Mouse (Mus musculus) left cerebral cortex, adult 9 months (tissue): ENCODE measurements around the gene Palm2.
A peak's percentile ranks its signal among the peaks of the same experiment; 100 is the strongest.

ENCODE experiments used
- DNase-seq, 2 experiments: peaks; one replicate each; pipeline ENCODE4 v3.0.0; 2022; ENCODE audit warnings: low spot score in 2 of 2

The Palm2 gene

DNA sequence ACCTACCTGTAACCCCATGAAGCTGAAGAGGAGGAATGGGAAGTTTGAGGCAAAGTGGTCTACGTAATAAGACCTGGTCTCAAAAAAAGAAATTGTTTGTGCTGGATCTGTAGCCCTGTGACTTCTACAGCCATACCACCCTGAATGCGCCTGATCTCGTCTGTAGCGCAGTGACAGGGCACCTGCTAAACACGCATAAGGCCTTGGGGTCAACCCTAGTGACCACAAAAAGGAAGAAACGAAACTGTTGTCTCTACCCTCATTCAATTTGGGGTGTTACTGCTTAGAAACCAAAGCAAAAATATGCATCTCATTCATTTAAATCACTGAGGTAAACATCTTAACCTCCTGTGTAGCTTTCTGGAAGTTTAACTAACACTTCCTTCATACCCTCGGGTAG, 270.5 kb downstream of the Palm2 start:
- no peak for DNase-seq

DNA sequence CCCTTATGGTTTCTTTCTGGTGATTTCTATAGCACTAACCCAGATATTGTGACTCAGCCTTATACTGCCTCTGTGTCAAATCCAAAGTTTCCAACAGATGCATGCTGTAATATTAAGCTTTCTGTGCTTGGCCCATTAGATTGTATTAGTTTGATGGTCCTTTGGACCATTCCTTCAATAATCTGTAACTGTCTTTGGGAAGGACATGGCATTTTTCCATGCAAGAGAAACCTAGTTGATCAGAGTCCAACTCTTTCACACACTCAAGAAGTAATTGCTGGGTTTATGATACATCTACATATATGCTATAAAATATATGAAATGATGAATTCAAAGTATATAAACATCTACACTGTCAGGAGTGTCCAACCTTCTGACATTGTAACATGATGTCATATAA, 281.8 kb downstream of the Palm2 start:
- no peak for DNase-seq

DNA sequence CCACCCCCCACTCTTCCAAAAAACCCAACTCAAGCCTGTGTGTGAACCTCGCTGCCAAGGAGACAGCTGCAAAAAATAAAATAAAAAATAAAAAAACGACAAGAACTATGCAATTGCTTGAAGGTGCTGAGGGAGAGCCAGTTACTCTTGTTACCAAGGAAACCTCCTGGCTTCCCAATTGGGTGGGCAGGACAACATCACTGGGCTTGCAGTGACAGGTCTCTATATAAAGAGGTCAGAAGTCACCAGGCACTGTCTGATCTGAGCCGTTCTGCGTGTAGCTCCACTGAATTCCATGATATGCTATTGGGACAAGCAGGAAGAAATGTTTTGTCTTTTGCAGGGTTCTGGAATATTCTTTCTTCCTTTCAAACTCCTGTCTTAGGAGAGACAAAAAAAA, 282.7 kb downstream of the Palm2 start:
- no peak for DNase-seq

DNA sequence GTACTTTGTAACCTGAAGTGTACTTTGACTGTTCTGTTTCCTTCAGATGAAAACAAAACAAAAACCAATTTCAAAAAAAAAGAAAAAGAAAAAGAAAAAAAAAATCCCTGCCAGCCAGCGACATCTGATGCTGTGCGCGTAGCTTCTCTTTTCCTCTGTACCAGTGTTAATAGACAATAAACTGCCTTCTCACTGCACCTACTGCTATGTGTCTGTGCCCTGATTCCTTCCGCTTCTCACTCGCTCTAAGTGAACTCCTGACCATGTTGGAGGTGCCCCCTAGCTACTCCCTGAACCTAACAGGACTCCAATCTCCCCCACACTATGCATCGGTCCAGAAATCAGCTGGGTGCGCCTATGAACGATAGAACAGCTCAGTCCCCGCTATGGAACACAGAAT, 283.3 kb downstream of the Palm2 start, which contains the start of gene Akap2:
TSS of gene Akap2 (plus strand) at position 304 of the 400 bp plus-strand sequence.
- DNase-seq = no peak

DNA sequence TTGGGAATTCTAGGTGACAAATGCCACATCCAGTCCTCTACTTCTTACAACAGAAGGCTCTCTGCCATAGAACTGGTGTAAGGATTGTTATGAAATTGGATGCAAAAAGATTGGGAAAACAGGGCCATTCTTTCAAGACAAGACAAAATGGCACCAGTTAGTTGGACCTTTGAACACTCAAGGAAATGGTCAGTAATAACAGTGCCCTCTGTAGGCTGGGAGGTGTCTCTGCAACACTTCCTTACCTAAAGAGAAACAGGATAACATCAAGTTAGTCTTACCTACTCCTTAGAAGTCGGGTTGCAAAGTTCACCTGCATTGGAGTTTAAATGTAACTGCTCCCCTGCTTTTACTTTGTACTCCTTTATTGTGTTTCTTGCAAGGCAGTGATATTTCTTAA, 285.3 kb downstream of the Palm2 start:
- no peak for DNase-seq

DNA sequence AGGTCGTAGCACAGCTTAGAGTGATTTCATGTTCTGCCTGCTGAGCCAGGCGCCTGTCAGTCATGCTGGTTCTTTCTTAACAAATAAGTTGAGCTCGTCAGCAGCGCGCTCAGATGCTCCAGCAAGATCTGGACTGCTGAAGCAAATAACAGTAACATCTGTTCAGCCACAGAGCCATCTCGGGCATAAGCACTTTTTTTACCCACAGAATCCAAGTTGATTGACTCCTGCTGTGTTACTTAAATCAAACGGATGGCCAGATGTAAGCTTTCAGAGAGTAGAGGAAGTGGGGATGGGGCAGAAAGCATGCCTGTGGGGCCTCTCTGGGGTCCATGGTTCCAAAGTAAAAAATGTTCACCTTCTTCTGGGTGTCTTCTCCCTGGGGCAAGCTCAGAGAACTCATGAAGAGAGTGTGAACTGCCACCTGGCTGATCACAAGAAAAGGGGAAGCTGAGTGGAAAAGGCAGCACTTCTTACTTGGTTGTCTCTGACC, 286.9 kb downstream of the Palm2 start:
- no peak for DNase-seq

DNA sequence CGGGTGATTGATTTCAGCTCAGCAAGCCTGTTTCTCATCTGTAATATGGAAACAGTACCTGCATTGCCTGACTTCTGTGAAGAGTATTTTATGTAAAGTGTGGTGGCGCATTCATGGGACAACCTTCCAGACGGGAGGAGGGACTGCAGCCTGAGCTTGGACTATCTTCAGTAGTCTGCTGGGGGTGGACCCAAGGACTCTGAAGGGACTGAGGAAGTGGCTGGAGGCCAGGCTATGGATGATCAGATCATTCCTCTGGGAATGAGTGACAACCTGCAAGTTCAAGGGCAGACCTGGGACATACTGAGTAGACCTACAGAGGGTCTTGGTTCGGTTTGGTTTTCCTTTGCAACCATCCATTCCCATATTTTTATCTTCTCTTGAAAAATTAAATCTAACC, 288.2 kb downstream of the Palm2 start:
- DNase-seq = no peak

DNA sequence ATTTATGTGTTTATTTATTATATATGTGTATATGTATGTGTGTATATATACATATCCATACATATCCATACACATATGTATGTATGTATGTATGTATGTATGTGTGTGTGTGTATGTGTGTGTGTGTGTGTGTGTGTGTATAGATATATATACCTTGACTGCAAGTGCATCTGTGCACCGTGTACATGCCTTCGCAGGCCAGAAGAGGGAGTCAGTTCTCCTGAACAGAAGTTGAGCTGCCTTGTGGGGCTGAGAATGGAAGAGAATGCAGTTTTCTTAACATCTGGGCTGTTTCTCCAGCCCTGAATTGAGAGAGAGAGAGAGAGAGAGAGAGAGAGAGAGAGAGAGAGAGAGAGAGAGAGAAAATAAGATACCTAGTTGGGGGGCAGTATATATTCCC, 289.6 kb downstream of the Palm2 start:
- DNase-seq = no peak

DNA sequence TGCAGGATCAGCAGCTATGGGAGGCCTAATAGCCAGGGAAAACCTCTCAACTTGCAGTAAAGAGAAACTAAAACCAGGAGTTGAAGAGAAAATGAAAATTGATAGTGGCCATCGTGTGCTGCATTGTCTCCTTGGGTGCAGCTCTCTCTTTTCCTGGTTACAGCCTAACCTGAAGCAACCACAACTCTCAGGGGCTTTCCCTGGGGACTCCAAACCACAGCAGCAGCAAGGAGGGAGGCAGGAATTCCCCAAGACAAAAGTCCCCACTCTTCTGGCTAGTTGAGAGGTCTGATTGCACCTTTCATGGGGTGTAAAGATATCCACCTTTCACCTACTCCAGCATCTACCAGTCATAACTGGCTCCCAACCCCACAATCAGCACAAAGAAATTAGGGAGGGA, 291.5 kb downstream of the Palm2 start:
- DNase-seq = no peak

DNA sequence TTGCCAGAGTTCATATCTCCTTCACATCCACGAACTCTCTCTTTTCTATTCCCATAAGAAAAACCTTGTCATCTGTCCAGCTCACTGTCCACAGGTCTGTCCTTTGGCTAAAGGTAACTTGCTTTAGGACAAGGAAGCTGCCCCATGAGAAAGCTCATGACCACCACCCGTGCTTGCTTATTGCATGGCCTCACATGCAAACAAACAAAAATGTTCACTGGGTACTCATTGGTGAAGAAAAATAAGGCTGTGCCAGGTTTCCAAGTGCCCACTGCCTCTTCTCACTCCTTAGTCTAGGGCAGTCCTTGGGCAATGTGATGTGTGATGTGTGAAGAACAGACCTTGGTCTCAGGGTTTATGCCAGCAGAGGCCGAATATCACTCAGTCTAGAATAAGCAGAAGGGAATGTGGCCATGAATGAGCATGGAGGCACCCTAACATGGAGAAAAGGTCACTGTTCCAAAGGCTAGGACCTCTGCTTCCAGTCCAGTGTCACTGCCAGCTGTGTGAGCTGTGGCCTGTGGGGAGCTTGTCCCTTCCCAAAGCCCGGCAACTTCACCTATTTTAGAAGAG, 294.6 kb downstream of the Palm2 start:
- no peak for DNase-seq

DNA sequence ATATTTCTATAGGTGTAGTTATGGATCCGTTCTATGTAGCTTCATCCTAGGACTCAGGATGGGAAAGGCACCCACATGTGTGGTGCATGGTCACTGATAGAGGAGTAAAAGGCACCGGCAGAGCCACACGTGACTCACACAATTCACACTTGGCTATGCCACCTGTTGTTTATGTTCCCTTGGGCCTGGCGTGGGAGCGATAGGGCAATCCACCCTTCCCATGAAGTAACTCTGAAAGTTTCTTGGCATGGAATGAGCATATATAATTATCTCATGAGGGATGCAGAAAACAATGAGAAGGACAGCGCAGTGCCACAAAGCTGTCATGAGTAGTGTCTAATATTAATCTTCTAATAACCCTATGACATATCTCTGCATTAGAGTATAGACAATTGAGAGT, 296.0 kb downstream of the Palm2 start:
- DNase-seq = no peak

DNA sequence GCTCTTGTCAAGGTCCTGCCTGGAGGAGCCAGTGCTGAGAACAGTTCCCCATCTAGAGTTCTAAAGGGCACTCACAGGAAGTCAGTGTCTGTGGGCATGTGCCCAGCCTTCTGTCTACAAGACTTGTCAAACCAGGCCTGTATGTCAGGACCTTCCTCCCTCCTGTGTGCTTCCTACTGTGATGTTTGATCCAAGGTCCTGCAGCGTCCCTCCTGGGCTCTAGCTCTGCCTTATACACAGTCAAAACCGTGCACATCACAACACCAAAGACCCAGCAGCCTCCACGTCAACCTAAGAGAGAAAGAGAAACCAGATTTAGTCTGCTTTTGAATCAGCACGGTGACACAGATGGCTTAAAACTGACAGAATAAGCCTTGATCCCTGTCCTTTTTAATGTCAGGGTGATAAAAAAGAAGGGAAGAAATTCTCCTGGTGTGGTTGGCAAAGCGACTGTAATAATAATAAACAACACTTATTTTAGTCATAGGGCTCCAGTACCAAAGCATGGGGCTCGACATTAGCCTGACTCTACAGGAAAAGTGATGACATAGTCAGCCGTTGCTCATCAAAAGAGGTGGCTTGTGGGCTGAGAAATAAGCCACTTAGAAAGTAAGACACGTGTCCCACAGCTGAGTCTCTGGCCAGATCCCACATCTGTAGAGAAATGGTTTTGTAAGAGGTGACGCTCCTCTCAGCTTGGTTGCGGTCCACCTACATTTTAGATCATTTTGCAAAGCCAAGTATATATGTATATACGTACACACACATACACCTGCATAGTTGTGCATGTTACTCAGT, 297.0 kb downstream of the Palm2 start:
- no peak for DNase-seq

DNA sequence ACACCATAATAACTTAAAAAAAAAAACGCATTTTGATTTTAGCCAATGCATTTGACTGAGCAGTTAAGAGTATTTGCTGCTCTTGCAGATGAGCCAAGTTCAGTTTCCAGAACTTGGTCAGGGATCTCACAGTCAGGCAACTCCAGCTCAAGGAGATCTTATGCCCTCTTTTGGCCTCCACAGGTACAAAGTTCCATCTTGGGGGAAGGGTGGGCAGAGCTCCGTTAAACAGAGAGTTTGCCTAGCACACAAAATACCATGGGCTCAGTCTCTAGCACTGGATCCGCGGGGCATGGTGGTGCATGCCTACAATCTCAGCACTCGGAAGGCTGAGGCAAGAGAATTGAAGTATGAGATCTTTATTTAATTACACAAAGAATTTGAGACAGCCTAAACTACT, 298.3 kb downstream of the Palm2 start:
- DNase-seq = no peak

DNA sequence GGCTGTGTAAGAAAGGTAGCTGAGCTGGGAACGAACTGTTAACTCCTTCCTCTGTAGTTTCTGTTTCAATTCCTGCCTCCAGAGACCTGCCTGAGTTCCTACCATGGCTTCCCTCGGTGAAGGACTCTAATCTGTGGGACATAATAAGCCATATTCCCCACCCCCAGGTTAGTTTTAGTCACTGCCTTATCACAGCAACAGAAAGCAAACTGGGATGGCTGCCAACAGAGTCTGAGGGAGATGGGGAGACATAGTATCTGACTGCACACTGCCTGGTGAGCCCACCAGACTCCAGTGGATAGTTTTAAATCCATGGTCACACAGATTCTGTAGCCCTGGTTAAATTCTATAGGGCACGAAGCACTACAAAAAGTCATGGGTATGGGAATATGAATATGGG, 299.4 kb downstream of the Palm2 start:
- DNase-seq = no peak

DNA sequence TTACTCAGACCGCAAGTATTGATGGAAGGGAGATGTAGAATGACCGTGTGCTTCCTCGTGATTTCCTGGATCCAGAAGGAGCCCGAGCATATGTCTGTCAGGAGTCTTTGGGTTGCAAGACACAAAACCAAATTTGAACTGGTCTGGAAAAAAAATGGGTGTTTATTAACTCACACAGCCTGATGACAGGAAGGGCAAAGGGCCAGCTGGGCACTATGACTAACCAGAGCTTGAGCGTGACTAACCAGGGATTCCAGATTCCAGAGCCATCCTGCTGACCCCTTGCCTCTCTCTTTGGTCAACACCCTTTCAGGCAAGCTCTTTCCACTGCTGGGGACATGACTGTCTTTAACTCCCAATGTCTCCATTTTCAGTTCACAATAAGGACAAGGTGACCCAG, 301.4 kb downstream of the Palm2 start:
- no peak for DNase-seq

DNA sequence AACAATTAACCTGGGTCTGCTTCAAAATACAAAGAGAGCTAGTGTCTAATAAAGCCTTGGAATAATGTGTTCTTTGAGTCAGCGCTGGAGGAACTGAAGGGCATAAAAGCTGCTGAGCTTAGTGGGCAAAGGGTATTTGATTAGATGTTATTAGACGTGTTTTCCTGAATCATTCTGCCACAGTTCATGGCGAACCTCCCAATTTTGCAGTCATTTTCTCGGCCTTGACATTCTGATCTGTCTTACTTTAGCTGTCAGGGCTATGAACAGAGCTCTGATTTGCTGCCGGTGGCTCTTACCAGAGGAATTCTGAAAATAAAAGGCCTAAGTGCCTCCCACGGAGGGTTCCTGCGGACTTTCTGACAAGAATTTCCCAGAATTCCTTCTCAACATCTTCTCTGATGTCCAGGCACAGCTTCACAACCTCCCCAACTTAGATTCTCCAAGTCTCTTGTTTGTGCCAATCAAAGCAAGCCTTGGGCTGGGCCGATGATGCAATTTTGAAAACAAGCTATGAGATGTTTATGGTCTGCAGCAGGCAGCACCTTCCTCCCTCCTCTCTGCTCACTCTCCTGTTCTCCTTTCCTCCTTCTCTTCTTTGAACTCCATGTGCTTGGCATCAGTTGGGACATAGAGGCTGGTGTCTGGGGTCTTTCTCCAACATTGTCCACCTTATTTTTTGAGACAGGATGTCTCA, 305.0 kb downstream of the Palm2 start:
- DNase-seq = no peak

DNA sequence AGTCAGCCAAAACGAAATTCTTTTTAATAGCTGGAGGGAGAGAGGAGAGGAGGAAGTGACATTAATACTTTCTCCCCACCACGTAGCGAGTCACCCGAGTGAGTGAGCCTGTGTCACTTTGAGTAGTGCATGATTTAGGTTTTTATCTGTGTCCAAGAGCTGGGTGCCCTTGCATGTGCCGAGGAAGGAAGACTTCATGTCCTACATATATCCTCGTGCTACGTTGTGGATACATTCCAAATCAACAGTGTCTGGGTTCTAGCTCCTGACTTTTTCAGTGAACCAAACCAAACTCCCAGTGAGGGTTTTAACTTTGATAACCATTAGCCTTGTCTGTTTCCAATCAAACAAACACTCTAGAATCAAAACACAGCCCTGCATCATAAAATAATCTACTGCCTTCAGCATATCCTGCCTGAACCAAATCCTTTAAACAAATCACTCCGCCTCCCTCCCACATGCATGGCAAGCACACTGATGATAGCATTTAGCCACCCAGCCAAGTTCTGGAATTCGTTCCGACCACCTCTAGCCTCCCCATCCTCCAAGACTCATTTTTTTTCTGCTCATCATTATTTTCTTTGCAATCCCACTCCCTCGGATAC, 309.4 kb downstream of the Palm2 start:
- DNase-seq = no peak

DNA sequence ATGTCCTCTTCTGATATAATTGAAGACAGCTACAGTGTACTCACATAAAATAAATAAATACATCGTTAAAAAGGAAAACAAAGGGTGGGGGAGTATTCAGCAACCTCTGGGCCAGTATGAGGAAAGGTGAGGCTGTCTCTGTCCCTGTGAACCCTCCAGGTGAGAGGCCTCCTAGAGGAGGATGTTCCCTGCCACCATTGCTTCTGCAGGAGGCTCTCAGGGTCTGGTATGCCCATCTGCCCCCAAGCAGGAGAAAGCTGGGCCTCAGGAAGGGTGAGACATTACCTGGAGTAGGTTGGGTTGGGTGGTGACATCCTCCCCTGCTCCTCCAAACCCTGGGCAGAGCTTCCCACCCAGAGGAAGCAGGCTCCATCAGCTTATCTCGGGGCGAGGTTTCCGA, 316.6 kb downstream of the Palm2 start:
- DNase-seq = no peak

DNA sequence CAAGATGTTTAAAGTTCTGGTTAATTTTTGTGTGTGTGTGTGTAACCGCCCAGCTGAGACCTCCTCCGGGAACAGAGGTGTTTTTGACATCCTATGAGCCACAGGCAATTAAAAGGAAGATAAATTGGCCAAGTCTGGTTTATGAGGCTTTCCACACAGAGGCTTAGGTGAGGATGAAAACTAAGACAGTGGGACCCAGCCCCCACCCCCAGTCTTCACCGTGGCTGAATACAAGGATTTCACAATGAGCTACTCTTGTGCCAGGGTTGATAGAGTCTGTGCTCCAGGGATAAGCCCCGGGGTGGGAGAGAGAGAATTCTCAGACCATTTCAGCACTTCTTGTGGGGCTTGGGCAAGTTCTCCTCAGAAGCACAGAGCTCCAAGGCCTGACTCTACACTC, 317.0 kb downstream of the Palm2 start:
- no peak for DNase-seq

DNA sequence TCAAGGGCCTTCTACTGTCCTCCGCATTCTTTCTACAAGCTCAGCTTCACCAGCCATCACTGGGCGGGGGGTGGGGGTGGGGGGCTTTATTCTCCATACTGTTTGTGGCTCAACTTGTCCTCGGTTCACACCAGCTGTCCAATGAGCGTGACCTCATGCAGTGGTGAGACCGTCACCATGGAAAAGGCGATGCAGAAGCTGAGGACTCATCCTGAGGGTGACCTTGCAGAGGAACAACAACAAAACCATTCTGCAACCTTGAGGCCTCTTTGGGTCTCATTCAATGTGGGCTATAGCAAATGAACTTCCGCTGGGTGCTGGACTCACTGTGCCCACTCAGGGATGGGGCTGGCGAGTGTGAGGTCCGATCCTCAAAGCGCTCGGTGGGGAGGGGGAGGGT, 317.5 kb downstream of the Palm2 start:
- DNase-seq = no peak

DNA sequence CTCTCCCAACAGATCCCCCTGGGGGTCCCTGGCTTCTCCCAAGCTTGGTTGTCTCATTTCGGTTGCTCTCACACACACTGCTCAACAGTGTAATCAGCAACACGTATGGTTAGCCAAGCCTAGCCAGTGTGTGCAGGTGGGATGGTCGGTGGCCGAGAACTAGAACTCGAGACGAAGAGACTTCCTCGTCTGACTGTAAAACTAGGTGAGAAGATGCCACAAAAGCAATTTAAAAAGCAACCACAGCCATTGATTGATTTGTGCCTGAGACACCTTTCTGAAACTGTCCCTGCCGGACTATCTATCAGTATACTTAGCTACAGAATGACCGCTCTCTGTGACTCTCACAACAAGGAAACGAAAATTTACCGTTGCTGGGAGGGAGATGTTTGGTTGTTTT, 321.0 kb downstream of the Palm2 start:
- DNase-seq = no peak

DNA sequence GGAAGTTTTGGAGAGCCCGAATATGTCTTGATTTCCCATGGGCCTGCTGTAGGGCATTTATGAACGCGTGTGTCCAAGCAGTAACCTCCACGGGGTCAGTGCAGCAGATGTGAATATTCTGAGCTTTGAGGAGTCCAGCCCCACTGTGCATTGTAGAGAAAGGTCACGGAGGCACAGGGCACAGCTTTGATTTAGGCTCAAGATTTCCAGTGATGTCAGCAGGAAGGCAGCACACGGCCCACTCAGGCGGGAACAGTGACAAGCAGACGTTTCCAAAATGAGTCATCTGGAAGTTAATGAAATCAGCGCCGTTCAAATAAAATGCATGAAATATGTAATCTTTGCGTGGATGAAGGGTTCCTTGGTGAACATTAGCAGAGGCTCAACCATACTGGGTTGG, 323.9 kb downstream of the Palm2 start:
- peak in 1 of 2 experiments; percentile 8 for DNase-seq
